Mouse (Mus musculus) liver, postnatal 0 days (tissue): ENCODE measurements around the gene Dchs1. TPM values are rescaled to one million over a fixed set of nuclear protein-coding genes. Genes with fewer than 3 reads are reported as not detected.

ENCODE experiments used
- ATAC-seq: fragments of 200-750 bp; cut with Nextera tagmentation; 2 replicates; pipeline ENCODE4 v1.8.0; 2017; ENCODE audit warnings: mild to moderate bottlenecking, moderate library complexity
- DNase-seq: peaks from one replicate; pipeline ENCODE4 v3.0.0-alpha.2; 2016
- H3K27ac ChIP-seq: fragments of 300-500 bp; sonication (generic); 2 replicates; pipeline ENCODE4 v1.5.1; 2014; ENCODE audit warnings: antibody characterized with exemption, moderate library complexity, mild to moderate bottlenecking, low read depth
- H3K27me3 ChIP-seq: fragments of 300-500 bp; sonication (generic); 2 replicates; pipeline ENCODE4 v1.6.1; 2014; ENCODE audit warnings: low read length, control low read depth, mixed read lengths; ENCODE audit not compliant: insufficient read depth
- H3K36me3 ChIP-seq: fragments of 300-500 bp; sonication (generic); replicated peaks from 2 replicates; pipeline ENCODE4 v1.6.1; 2014; ENCODE audit warnings: mild to moderate bottlenecking, control low read depth, low read length, moderate library complexity, mixed read lengths; ENCODE audit not compliant: insufficient read depth
- H3K4me1 ChIP-seq: fragments of 300-500 bp; sonication (generic); 2 replicates; pipeline ENCODE4 v1.6.1; 2014; ENCODE audit warnings: antibody characterized with exemption, mild to moderate bottlenecking, control low read depth; ENCODE audit not compliant: insufficient read depth
- H3K4me2 ChIP-seq: fragments of 300-500 bp; sonication (generic); 2 replicates; pipeline ENCODE4 v1.6.1; 2014; ENCODE audit warnings: low read depth, mild to moderate bottlenecking, low read length, moderate library complexity, mixed read lengths
- H3K4me3 ChIP-seq: fragments of 300-500 bp; sonication (generic); 2 replicates; pipeline ENCODE4 v1.5.1; 2014; ENCODE audit warnings: low read depth, low read length
- H3K9ac ChIP-seq: fragments of 300-500 bp; sonication (generic); replicated peaks from 2 replicates; pipeline ENCODE4 v1.6.1; 2014; ENCODE audit warnings: mild to moderate bottlenecking, moderate library complexity
- H3K9me3 ChIP-seq: fragments of 300-500 bp; sonication (generic); 2 replicates; pipeline ENCODE4 v1.6.1; 2016; ENCODE audit warnings: mild to moderate bottlenecking, control low read depth, low read length, mixed read lengths
- CTCF ChIP-seq: sonication (generic); IDR thresholded peaks from 2 replicates; pipeline ENCODE4 v1.5.1; 2016; ENCODE audit warnings: antibody characterized with exemption, low read depth
- EP300 ChIP-seq: IDR thresholded peaks from 2 replicates; pipeline ENCODE4 v1.6.1; 2016; ENCODE audit warnings: antibody characterized with exemption, low read depth, mild to moderate bottlenecking
- WGBS: fragments of 180-500 bp; shearing (Covaris S2); extraction: QIAGEN DNeasy Blood & Tissue Kit; methylation state at CpG from one replicate; pipeline ENCODE4 v1.1.7; 2014; ENCODE audit not compliant: insufficient replicate concordance; 5-methylcytosine and 5-hydroxymethylcytosine counted together
- polyA plus RNA-seq: library from polyadenylated mRNA; unstranded; fragments of >200 nt; fragmentation: Nextera tagmentation; extraction: Ambion mirVana; gene quantifications from 2 replicates; pipeline ENCODE4 v1.2.1, GENCODE M21; 2015

Dchs1 gene
- polyA plus RNA-seq, 1 experiment from 2014 or later: 0.58 TPM

DNA sequence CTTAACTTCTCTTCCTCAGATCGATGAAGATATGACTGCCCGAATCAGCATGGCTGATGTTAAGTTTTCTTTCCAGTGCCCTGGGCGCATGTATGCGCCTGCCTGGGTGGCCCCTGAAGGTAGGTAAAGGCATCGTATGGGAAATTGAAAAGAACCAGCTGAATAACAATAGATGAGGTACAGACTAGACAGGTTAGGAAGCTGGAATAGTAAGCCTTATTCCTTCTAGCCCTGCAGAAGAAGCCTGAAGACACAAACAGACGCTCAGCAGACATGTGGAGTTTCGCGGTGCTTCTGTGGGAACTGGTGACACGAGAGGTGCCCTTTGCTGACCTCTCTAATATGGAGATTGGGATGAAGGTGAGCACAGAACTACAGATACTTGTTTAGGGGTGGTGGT, 45.5 kb downstream of the Dchs1 start:
- H3K9me3 ChIP-seq: no peaks in the 10 kb centered on the region
- ATAC-seq (no peak), DNase-seq (no peak)
- H3K27ac ChIP-seq: no peak overlapping the region
- TF ChIP-seq CTCF (no peak), EP300 (no peak)
- H3K27me3 ChIP-seq: no peaks in the 10 kb centered on the region
- H3K36me3 ChIP-seq: peaks cover 36% of the 10 kb centered on the region
- 92% methylated on average over 9 of the region's 9 CpGs for WGBS
- H3K9ac ChIP-seq: no peak overlapping the region
- H3K4me1 ChIP-seq: peaks cover 29% of the 10 kb centered on the region
- H3K4me3 ChIP-seq: no peak overlapping the region
- no peak overlapping the region for H3K4me2 ChIP-seq

GRCm38 (mm10) chr7:105740851-105741250, 46.6 kb downstream of the Dchs1 start:
- H3K27ac ChIP-seq: no peak overlapping the region
- H3K4me1 ChIP-seq: peaks cover 29% of the 10 kb centered on the region
- no peak overlapping the region for H3K4me2 ChIP-seq
- H3K9me3 ChIP-seq: no peaks in the 10 kb centered on the region
- 87% methylated on average over 6 of the region's 6 CpGs for WGBS
- no peaks in the 10 kb centered on the region for H3K27me3 ChIP-seq
- no peak overlapping the region for H3K9ac ChIP-seq
- peaks cover 26% of the 10 kb centered on the region for H3K36me3 ChIP-seq
- no peak for ATAC-seq
- no peak overlapping the region for H3K4me3 ChIP-seq
- TF ChIP-seq EP300 (no peak), CTCF (no peak)
- no peak for DNase-seq

DNA sequence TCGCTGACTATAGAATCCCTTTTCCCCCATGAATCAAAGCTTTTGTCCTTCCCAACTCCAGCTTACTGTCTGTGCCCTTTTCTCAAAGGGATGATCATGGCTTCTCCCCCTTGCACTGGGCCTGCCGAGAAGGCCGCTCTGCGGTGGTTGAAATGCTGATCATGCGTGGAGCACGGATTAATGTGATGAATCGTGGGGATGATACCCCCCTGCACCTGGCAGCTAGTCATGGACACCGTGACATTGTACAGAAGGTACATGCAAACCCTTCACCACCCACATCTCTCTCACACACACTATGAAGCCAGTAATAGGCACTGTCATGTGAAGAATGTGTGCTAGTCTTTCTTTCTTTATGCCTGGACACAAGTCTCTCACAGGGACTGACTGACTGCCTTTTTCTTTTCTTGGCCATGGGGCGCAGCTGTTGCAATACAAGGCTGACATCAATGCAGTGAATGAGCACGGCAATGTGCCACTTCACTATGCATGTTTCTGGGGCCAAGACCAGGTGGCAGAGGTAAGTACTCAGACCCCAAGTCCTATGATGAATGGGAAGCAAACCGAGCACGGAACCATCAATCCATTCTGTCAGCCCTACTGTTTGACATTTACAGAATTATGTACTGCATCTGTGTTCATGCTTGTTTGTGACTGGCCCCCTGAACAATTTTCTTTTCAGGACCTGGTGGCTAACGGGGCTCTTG, 47.2 kb downstream of the Dchs1 start:
- Histone ChIP-seq H3K27me3 (no peaks in the 10 kb centered on the region), H3K9ac (no peak overlapping the region), H3K27ac (no peak overlapping the region), H3K4me1 (peaks cover 29% of the 10 kb centered on the region), H3K9me3 (no peaks in the 10 kb centered on the region), H3K4me2 (no peak overlapping the region), H3K4me3 (no peak overlapping the region), H3K36me3 (peaks cover 26% of the 10 kb centered on the region)
- 92% methylated on average over 13 of the region's 13 CpGs for WGBS
- no peak for DNase-seq
- ATAC-seq: no peak
- no peak for TF ChIP-seq CTCF
- no peak for TF ChIP-seq EP300

- 0 out of 2 replicates have a peak overlapping the region, but pooled peaks have one; percentile 2 for H3K9ac ChIP-seq
- ATAC-seq (no peak), DNase-seq (peak; percentile 59)
- H3K36me3 ChIP-seq: peaks cover 36% of the 10 kb centered on the region
- peaks cover 29% of the 10 kb centered on the region for H3K4me1 ChIP-seq
- peak overlapping the region; percentile 2; the same call in 1 of the 2 replicates for H3K4me3 ChIP-seq
- WGBS: 43% methylated on average over 3 of the region's 3 CpGs
- H3K27ac ChIP-seq: peak overlapping the region; percentile 64
- peak overlapping the region; percentile 98 for H3K4me2 ChIP-seq
- no peak for TF ChIP-seq CTCF
- TF ChIP-seq EP300: peak; percentile 27; the same call in 1 of the 2 replicates
- H3K27me3 ChIP-seq: no peaks in the 10 kb centered on the region
- no peaks in the 10 kb centered on the region for H3K9me3 ChIP-seq
Observed at GRCm38 (mm10) chr7:105738948-105739347, 48.5 kb downstream of the Dchs1 start.

GRCm38 (mm10) chr7:105738286-105738685, 49.2 kb downstream of the Dchs1 start:
- TF ChIP-seq CTCF: no peak
- no peak for TF ChIP-seq EP300
- ATAC-seq: no peak
- Histone ChIP-seq H3K36me3 (peaks cover 43% of the 10 kb centered on the region), H3K4me1 (peaks cover 27% of the 10 kb centered on the region), H3K9ac (peak overlapping the region; percentile 2; the same call in 1 of the 2 replicates), H3K27ac (peak overlapping the region; percentile 97; the same call in 1 of the 2 replicates), H3K27me3 (no peaks in the 10 kb centered on the region), H3K4me2 (peak overlapping the region; percentile 98), H3K4me3 (peak overlapping the region; percentile 94), H3K9me3 (no peaks in the 10 kb centered on the region)
- 52% methylated on average over 2 of the region's 2 CpGs for WGBS
- DNase-seq: no peak

- peak overlapping the region; percentile 97 for H3K27ac ChIP-seq
- DNase-seq: no peak
Observed at GRCm38 (mm10) chr7:105737648-105738047, 49.8 kb downstream of the Dchs1 start.

More at GRCm38 (mm10) chr7:105737648-105738047, 49.8 kb downstream of the Dchs1 start:
- ATAC-seq: no peak
- H3K9ac ChIP-seq: peak overlapping the region; percentile 96
- peak overlapping the region; percentile 98 for H3K4me2 ChIP-seq
- peaks cover 49% of the 10 kb centered on the region for H3K36me3 ChIP-seq
- H3K9me3 ChIP-seq: no peaks in the 10 kb centered on the region
- no peak for TF ChIP-seq CTCF
- TF ChIP-seq EP300: no peak
- peak overlapping the region; percentile 94 for H3K4me3 ChIP-seq
- peaks cover 22% of the 10 kb centered on the region for H3K4me1 ChIP-seq
- H3K27me3 ChIP-seq: no peaks in the 10 kb centered on the region
- WGBS: 25% methylated on average over 3 of the region's 3 CpGs
